Mouse (Mus musculus): ENCODE data around the gene Ada. TPM values are rescaled to one million over a fixed set of nuclear protein-coding genes. Genes with fewer than 3 reads are reported as not detected.

Gene Ada
- polyA plus RNA-seq, 1 experiment from 2014 or later = 4.4 TPM

DNA sequence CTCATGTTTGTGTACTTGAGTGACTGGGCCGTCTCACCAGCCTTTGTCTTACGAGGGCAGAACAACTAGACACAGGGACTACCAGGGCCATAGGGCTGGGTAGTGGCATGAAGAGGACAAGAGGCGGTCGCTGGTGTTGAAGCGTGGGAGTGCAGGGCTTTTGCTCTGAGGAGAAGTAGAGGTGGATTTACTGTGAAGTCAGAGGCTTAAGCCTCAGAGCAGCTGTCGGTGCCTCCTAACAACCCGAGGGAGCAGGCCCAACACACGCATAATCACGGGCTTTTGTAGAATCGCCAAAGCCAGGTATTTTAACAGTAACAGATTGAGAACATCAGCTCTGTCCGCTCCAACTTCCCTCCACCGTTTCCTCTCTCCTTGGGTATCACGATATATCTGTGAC lies 26.6 kb upstream of the Ada start:
- ATAC-seq = no peak
- Histone ChIP-seq H3K4me2 (ENCODE audit: low read length) (no peak overlapping the region), H3K4me3 (ENCODE audit: low read depth, low read length) (no peak overlapping the region), H3K36me3 (ENCODE audit: control insufficient read depth, insufficient read depth, low read length) (no peaks in the 10 kb centered on the region), H3K9me3 (replicated peaks; ENCODE audit: control insufficient read depth, low read length, poor library complexity, severe bottlenecking) (no peaks in the 10 kb centered on the region), H3K27ac (ENCODE audit: low read length) (no peak overlapping the region), H3K4me1 (ENCODE audit: control insufficient read depth, insufficient read depth, low read length) (no peaks in the 10 kb centered on the region; the same call in 1 of the 2 replicates), H3K9ac (ENCODE audit: low read depth, low read length) (no peak overlapping the region), H3K27me3 (ENCODE audit: control insufficient read depth, insufficient read depth, low read depth, low read length) (peaks cover 2% of the 10 kb centered on the region)
- 6% methylated on average over 13 of the region's 13 CpGs for WGBS

DNA sequence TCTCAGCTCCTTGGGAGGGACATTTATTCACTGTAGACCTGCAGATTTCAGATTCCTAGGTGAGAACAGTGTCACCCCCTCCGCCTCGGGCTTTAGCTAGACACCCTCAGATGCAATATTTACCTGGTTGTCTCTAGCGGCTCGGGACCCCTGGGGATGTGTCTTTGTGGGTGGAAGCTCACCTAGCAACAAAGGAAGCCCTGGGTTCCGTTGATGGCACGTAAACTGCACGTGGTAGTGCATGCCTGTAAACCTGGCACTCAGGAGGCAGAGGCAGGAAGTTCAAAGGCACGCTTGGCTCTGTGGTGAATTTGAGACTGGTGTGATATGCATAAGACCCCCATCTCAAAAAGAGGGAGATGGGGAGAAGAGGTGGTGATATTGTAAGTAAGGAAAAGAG lies 20.7 kb upstream of the Ada start:
- H3K27me3 ChIP-seq (ENCODE audit: control insufficient read depth, insufficient read depth, low read depth, low read length) = no peaks in the 10 kb centered on the region; the same call in 1 of the 2 replicates
- no peak for ATAC-seq
- WGBS = 92% methylated on average over 8 of the region's 8 CpGs
- no peaks in the 10 kb centered on the region for H3K36me3 ChIP-seq (ENCODE audit: control insufficient read depth, insufficient read depth, low read length)
- no peaks in the 10 kb centered on the region for H3K9me3 ChIP-seq (replicated peaks; ENCODE audit: control insufficient read depth, low read length, poor library complexity, severe bottlenecking)
- H3K4me3 ChIP-seq (ENCODE audit: low read depth, low read length) = no peak overlapping the region
- H3K4me1 ChIP-seq (ENCODE audit: control insufficient read depth, insufficient read depth, low read length) = no peaks in the 10 kb centered on the region
- no peak overlapping the region for H3K9ac ChIP-seq (ENCODE audit: low read depth, low read length)
- H3K27ac ChIP-seq (ENCODE audit: low read length) = no peak overlapping the region
- H3K4me2 ChIP-seq (ENCODE audit: low read length) = no peak overlapping the region

DNA sequence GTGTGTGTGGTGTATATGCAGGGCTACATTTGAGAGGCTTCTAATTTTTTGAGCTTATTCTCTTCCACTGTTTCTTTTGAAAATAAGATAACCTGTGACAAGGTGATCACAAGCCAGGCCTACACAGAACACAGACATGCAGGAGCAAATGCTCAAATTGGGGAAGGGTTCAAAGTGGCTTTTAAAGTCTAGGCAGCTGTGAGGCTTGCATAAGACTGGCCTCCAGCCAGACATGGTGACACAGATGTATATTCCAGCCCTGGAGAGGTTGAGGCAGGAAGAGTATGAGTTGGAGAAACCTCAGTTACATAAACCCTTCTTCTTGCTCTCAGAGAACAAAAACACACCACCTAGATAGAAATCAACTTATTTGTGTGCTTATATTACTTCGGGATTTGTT lies 16.9 kb upstream of the Ada start:
- no peak overlapping the region for H3K4me2 ChIP-seq (ENCODE audit: low read length)
- no peak overlapping the region for H3K9ac ChIP-seq (ENCODE audit: low read depth, low read length)
- no peaks in the 10 kb centered on the region for H3K27me3 ChIP-seq (ENCODE audit: control insufficient read depth, insufficient read depth, low read depth, low read length)
- no peak overlapping the region for H3K27ac ChIP-seq (ENCODE audit: low read length)
- H3K4me1 ChIP-seq (ENCODE audit: control insufficient read depth, insufficient read depth, low read length) = no peaks in the 10 kb centered on the region
- no peaks in the 10 kb centered on the region for H3K36me3 ChIP-seq (ENCODE audit: control insufficient read depth, insufficient read depth, low read length)
- no peak overlapping the region for H3K4me3 ChIP-seq (ENCODE audit: low read depth, low read length)
- no peak for ATAC-seq
- H3K9me3 ChIP-seq (replicated peaks; ENCODE audit: control insufficient read depth, low read length, poor library complexity, severe bottlenecking) = no peaks in the 10 kb centered on the region
- 73% methylated on average over 1 of the region's 1 CpGs for WGBS

DNA sequence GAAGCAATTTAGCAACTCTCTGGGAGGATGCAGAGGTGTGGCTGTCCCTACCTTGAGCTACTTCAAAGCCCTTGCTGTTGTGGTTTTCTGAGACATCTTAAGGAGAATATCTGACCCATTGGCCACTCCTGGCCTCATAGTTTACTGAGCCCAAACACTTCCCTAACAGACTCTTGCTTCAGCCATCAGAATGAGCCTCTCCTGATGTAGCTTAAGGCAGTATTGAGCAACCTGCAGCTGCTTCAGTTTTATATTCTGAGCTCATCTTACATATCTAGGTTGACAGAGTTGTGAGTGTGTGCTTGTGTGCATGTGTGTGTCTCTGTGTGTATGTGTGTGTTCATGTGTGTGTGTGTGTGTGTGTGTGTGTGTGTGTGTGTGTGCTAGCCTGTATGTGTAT lies 16.2 kb upstream of the Ada start:
- no peak for ATAC-seq
- H3K4me3 ChIP-seq (ENCODE audit: low read depth, low read length) = no peak overlapping the region
- no peak overlapping the region for H3K4me2 ChIP-seq (ENCODE audit: low read length)
- H3K9me3 ChIP-seq (replicated peaks; ENCODE audit: control insufficient read depth, low read length, poor library complexity, severe bottlenecking) = no peaks in the 10 kb centered on the region
- no peak overlapping the region for H3K9ac ChIP-seq (ENCODE audit: low read depth, low read length)
- no peak overlapping the region for H3K27ac ChIP-seq (ENCODE audit: low read length)
- no peaks in the 10 kb centered on the region for H3K4me1 ChIP-seq (ENCODE audit: control insufficient read depth, insufficient read depth, low read length)
- no peaks in the 10 kb centered on the region for H3K36me3 ChIP-seq (ENCODE audit: control insufficient read depth, insufficient read depth, low read length)
- H3K27me3 ChIP-seq (ENCODE audit: control insufficient read depth, insufficient read depth, low read depth, low read length) = no peaks in the 10 kb centered on the region

DNA sequence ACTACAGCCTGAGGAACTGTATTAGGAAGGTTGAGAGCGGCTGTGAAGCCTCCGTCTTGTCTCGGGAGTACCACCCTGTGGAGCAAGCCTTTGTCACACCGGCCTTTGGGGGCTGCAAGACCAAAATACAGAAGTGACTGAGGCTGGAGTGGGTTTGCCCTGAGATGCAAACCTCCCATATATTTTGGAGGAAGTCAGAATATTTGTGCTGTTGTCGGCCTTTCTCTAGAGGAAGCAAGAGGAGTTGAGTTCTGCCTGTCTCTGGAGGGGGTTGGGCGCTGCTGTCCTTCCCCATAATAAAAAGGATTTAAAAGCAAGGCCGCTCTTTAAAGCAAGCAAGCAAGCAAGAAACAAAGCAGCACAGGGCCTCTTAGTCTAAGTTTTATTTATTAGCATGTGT lies 11.4 kb upstream of the Ada start:
- Histone ChIP-seq H3K4me2 (ENCODE audit: low read length) (no peak overlapping the region), H3K9me3 (replicated peaks; ENCODE audit: control insufficient read depth, low read length, poor library complexity, severe bottlenecking) (no peaks in the 10 kb centered on the region), H3K9ac (ENCODE audit: low read depth, low read length) (no peak overlapping the region), H3K27me3 (ENCODE audit: control insufficient read depth, insufficient read depth, low read depth, low read length) (no peaks in the 10 kb centered on the region), H3K4me3 (ENCODE audit: low read depth, low read length) (no peak overlapping the region), H3K36me3 (ENCODE audit: control insufficient read depth, insufficient read depth, low read length) (no peaks in the 10 kb centered on the region), H3K27ac (ENCODE audit: low read length) (no peak overlapping the region), H3K4me1 (ENCODE audit: control insufficient read depth, insufficient read depth, low read length) (no peaks in the 10 kb centered on the region)
- no peak for ATAC-seq
- WGBS = 84% methylated on average over 7 of the region's 7 CpGs

DNA sequence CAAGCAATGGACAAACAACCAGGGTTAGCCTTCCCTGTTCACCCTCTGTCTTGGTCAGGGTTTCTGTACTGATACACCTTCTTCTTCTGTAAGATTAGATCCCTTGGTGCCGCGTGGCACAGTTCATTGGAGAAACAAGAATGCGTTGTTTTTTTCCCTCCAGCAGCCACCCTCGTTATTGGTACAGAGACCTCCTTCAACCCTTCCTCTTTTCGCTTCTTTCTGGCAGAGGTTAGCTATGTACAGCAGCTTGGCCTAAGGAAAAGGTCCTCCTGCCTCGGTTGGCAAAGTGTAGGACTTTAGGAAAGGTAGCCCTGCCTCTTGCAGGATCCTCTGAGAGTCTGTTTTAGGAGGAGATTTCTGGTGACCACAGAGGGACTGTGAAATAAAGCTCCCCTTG lies 10.6 kb upstream of the Ada start:
- no peaks in the 10 kb centered on the region for H3K27me3 ChIP-seq (ENCODE audit: control insufficient read depth, insufficient read depth, low read depth, low read length)
- no peaks in the 10 kb centered on the region for H3K4me1 ChIP-seq (ENCODE audit: control insufficient read depth, insufficient read depth, low read length)
- no peaks in the 10 kb centered on the region for H3K9me3 ChIP-seq (replicated peaks; ENCODE audit: control insufficient read depth, low read length, poor library complexity, severe bottlenecking)
- H3K27ac ChIP-seq (ENCODE audit: low read length) = no peak overlapping the region
- no peak overlapping the region for H3K4me3 ChIP-seq (ENCODE audit: low read depth, low read length)
- 86% methylated on average over 6 of the region's 6 CpGs for WGBS
- H3K4me2 ChIP-seq (ENCODE audit: low read length) = no peak overlapping the region
- no peak overlapping the region for H3K9ac ChIP-seq (ENCODE audit: low read depth, low read length)
- ATAC-seq = no peak
- no peaks in the 10 kb centered on the region for H3K36me3 ChIP-seq (ENCODE audit: control insufficient read depth, insufficient read depth, low read length)

DNA sequence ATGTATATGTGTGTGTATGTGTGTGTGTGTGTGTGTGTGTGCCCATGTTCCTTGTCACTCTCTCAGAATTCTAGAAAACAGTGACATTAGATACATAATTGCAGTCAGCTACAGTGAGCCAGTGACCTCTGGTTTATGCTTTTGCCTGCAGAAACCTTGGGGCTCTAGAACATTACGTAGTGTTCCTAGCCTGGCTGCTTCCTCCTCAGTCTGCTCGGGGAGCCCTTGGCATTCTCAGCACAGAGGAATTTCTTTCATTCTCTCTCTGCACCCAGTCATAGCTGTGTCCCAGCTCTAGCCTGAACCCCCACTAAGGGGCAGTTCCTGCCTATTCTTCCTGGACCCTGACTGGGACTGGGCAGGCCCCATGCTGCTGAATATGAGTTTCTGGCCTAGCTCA lies 8.1 kb upstream of the Ada start:
- no peaks in the 10 kb centered on the region for H3K36me3 ChIP-seq (ENCODE audit: control insufficient read depth, insufficient read depth, low read length)
- no peaks in the 10 kb centered on the region for H3K9me3 ChIP-seq (replicated peaks; ENCODE audit: control insufficient read depth, low read length, poor library complexity, severe bottlenecking)
- H3K27me3 ChIP-seq (ENCODE audit: control insufficient read depth, insufficient read depth, low read depth, low read length) = no peaks in the 10 kb centered on the region
- H3K4me3 ChIP-seq (ENCODE audit: low read depth, low read length) = no peak overlapping the region
- H3K4me1 ChIP-seq (ENCODE audit: control insufficient read depth, insufficient read depth, low read length) = no peaks in the 10 kb centered on the region
- no peak overlapping the region for H3K9ac ChIP-seq (ENCODE audit: low read depth, low read length)
- no peak overlapping the region for H3K4me2 ChIP-seq (ENCODE audit: low read length)
- 63% methylated on average over 2 of the region's 2 CpGs for WGBS
- no peak overlapping the region for H3K27ac ChIP-seq (ENCODE audit: low read length)
- ATAC-seq = no peak

DNA sequence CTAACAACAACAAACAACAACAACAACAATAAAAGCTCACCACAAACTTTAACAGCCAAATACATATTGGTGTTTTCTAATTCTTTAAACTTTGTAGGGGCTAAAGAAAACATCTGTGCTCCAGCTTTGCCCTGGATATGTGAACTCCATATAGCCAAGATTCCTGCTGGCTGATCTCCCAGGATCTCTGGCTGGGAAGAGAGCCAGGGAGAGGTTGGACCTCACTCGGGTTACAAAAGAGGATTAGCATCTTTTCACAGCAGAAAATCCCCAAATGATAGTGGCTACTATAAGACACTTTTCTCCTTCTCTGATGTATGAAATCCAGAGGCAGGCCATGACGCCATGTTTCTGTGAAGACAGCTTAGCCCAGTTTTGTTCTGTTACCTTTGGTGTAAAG lies 6.7 kb upstream of the Ada start:
- H3K9me3 ChIP-seq (replicated peaks; ENCODE audit: control insufficient read depth, low read length, poor library complexity, severe bottlenecking) = no peaks in the 10 kb centered on the region
- WGBS = 18% methylated on average over 2 of the region's 2 CpGs
- H3K9ac ChIP-seq (ENCODE audit: low read depth, low read length) = no peak overlapping the region
- H3K27me3 ChIP-seq (ENCODE audit: control insufficient read depth, insufficient read depth, low read depth, low read length) = no peaks in the 10 kb centered on the region
- H3K27ac ChIP-seq (ENCODE audit: low read length) = no peak overlapping the region
- no peaks in the 10 kb centered on the region for H3K36me3 ChIP-seq (ENCODE audit: control insufficient read depth, insufficient read depth, low read length)
- no peak overlapping the region for H3K4me2 ChIP-seq (ENCODE audit: low read length)
- H3K4me3 ChIP-seq (ENCODE audit: low read depth, low read length) = no peak overlapping the region
- H3K4me1 ChIP-seq (ENCODE audit: control insufficient read depth, insufficient read depth, low read length) = no peaks in the 10 kb centered on the region
- ATAC-seq = no peak

DNA sequence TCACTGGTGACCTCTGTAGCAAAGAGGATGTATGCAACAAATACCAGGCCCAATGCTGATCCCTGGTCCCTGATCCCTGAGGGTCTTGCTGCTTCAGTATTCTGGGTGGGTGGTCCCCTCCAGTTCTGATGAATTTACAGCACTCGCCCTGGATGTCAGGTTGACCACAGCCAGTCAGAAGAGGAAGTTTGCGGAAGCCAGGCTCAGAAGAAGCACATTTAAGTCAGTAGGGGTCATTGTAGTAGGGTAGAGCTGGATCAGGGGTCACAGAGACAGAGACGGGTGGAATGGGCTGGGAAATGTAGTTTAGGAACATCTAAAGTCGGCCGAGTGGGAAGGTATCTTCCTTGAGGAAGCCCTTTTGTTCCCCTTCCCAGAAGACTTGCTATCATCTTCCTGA lies 4.2 kb upstream of the Ada start:
- H3K9me3 ChIP-seq (replicated peaks; ENCODE audit: control insufficient read depth, low read length, poor library complexity, severe bottlenecking) = no peaks in the 10 kb centered on the region
- H3K27ac ChIP-seq (ENCODE audit: low read length) = no peak overlapping the region
- no peaks in the 10 kb centered on the region for H3K36me3 ChIP-seq (ENCODE audit: control insufficient read depth, insufficient read depth, low read length)
- no peak overlapping the region for H3K4me3 ChIP-seq (ENCODE audit: low read depth, low read length)
- peaks cover 5% of the 10 kb centered on the region for H3K4me1 ChIP-seq (ENCODE audit: control insufficient read depth, insufficient read depth, low read length)
- H3K27me3 ChIP-seq (ENCODE audit: control insufficient read depth, insufficient read depth, low read depth, low read length) = no peaks in the 10 kb centered on the region; the same call in 1 of the 2 replicates
- no peak for ATAC-seq
- 87% methylated on average over 5 of the region's 5 CpGs for WGBS
- H3K4me2 ChIP-seq (ENCODE audit: low read length) = no peak overlapping the region
- no peak overlapping the region for H3K9ac ChIP-seq (ENCODE audit: low read depth, low read length)

All from midbrain, embryonic 16.5 days (tissue).